Mouse (Mus musculus): ENCODE results near the gene Hebp2. TPM values are rescaled to one million over a fixed set of nuclear protein-coding genes. Genes with fewer than 3 reads are reported as not detected.

Gene Hebp2
- total and polyA plus RNA-seq, 3 experiments = 0.08 TPM; not detected in 2

DNA sequence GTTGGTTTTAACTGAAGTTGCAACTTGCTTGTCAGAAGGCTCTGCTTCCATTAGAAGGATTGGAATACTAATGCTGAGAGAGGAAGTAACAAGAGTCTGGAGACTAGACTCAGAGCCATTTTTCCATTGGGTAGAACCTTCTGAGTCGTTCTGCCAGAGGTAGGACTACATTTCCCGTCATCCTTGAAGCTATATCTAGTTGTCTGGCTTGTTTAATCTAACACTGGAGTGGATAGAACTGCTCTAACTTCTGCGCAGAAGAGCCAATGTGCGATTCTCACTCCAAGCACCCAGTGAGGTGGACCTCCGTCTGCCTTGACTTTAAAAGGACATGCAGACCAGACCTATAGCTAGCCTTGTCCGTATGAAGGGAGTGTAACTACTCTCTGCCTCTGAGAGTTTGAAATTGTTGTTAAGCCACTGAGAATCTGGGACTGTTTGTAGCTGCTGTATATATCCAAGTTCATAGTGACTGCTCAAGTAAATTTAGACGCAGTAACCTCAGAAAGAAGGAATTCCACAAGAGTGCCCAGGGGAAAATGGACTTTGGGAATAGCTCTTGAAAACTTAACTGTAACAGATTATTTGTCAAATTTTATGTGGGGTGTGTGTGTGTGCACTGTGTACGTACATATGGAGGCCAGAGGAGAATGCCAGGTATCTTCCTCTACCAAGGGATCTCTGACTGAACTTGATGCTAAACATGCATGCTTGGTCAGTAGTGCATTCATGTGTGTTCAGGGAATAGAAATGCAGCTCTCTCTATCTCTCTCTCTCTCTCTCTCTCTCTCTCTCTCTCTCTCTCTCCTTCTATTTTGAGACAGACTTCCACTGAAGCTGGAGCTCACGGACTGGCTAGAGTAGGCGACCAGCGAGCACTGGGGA lies 52.6 kb downstream of the Hebp2 start:
- Histone ChIP-seq H3K27ac (ENCODE audit: insufficient read depth, low read depth) (no peak overlapping the region), H3K9me3 (replicated peaks; ENCODE audit: low read length) (no peaks in the 10 kb centered on the region), H3K4me3 (replicated peaks in 1 of 3; ENCODE audit: low read depth in 2 of 3, low read length in 2 of 3, poor library complexity in 1 of 3) (no peak overlapping the region), H3K9ac (ENCODE audit: insufficient read depth, low read depth) (no peak overlapping the region), H3K36me3 (replicated peaks in 1 of 2; ENCODE audit: control insufficient read depth in 1 of 2, insufficient read depth in 1 of 2, low read length in 1 of 2) (no peaks in the 10 kb centered on the region), H3K79me2 (replicated peaks; ENCODE audit: control insufficient read depth, extremely low read depth, insufficient read depth, poor library complexity, severe bottlenecking) (no peaks in the 10 kb centered on the region), H3K4me1 (ENCODE audit: control insufficient read depth in 1 of 2, insufficient read depth in 2 of 2) (peaks cover 0 to 2% of the 10 kb centered on the region in 2 experiments; a peak in 1 of 4 replicates), H3K27me3 (replicated peaks) (no peaks in the 10 kb centered on the region), H3K4me2 (ENCODE audit: insufficient read depth, low read depth, poor library complexity, severe bottlenecking) (no peak overlapping the region)
- dilution Hi-C loops (cut with MboI; ENCODE audit: extremely low pct_ligation_motif_present, extremely low pct_unique_long_range_greater_than_20kb, low sequenced_read_pairs) (no loop called here), in situ Hi-C loops (cut with MboI; ENCODE audit: low pct_ligation_motif_present, low pct_unique_long_range_greater_than_20kb, low sequenced_read_pairs) (no loop called here)
- DNase-seq (ENCODE audit: extremely low read depth) = no peak
- no peak for TF ChIP-seq JUND (conservative IDR thresholded peaks at IDR 0.05; ENCODE audit: low read depth, low read length)
- TF ChIP-seq RAD21 (IDR thresholded peaks at IDR 0.05; ENCODE audit: low read depth, low read length) = no peak
- no peak for TF ChIP-seq ZC3H11A (IDR thresholded peaks at IDR 0.05; ENCODE audit: low read depth, low read length)
- no peak for TF ChIP-seq IRF4 (IDR thresholded peaks at IDR 0.05; ENCODE audit: low read depth, low read length)
- TF ChIP-seq E2F4 (IDR thresholded peaks at IDR 0.05; ENCODE audit: insufficient replicate concordance, low read depth, low read length) = no peak
- TF ChIP-seq HCFC1 (IDR thresholded peaks at IDR 0.05; ENCODE audit: low read depth, low read length) = no peak
- TF ChIP-seq MAZ (IDR thresholded peaks at IDR 0.05; ENCODE audit: low read depth, low read length) = no peak
- TF ChIP-seq NRF1 (IDR thresholded peaks at IDR 0.05; ENCODE audit: low read depth, low read length) = no peak
- TF ChIP-seq EP300 (IDR thresholded peaks at IDR 0.05; ENCODE audit: low read length) = no peak
- TF ChIP-seq NELFE (IDR thresholded peaks at IDR 0.05; ENCODE audit: low read depth, low read length) = no peak
- TF ChIP-seq MAFK (IDR thresholded peaks at IDR 0.05; ENCODE audit: insufficient replicate concordance, low read length) = no peak
- TF ChIP-seq GABPA (IDR thresholded peaks at IDR 0.05; ENCODE audit: insufficient replicate concordance, low read depth, low read length) = no peak

DNA sequence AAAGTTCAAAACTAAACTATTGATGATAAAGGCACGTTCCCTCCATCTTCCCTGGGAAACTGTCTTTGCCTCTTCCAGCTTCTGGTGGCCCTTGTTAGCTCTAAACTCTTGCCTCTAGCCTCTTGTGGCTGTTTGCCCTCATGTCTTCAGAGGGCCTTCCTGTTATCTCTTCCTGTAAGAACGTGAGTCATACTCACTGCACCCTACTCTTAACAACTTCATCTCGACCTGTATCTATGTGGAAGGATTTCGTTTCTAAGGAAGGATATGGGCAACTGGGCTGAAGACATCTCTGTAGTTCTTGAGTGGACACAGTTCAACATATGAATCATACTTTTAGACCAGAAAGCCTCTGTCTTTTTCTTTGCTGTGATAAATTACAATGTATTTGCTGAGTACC lies 53.9 kb downstream of the Hebp2 start:
- no peak overlapping the region for H3K9ac ChIP-seq (ENCODE audit: insufficient read depth, low read depth)
- no peak for DNase-seq (ENCODE audit: extremely low read depth)
- in situ Hi-C loops (cut with MboI; ENCODE audit: low pct_ligation_motif_present, low pct_unique_long_range_greater_than_20kb, low sequenced_read_pairs) = no loop called here
- no peaks in the 10 kb centered on the region for H3K9me3 ChIP-seq (replicated peaks; ENCODE audit: low read length)
- no peaks in the 10 kb centered on the region for H3K27me3 ChIP-seq (replicated peaks)
- H3K27ac ChIP-seq (ENCODE audit: insufficient read depth, low read depth) = no peak overlapping the region
- H3K4me3 ChIP-seq (replicated peaks in 1 of 3; ENCODE audit: low read depth in 2 of 3, low read length in 2 of 3, poor library complexity in 1 of 3) = no peak overlapping the region
- no peaks in the 10 kb centered on the region for H3K79me2 ChIP-seq (replicated peaks; ENCODE audit: control insufficient read depth, extremely low read depth, insufficient read depth, poor library complexity, severe bottlenecking)
- H3K4me2 ChIP-seq (ENCODE audit: insufficient read depth, low read depth, poor library complexity, severe bottlenecking) = no peak overlapping the region
- dilution Hi-C loops (cut with MboI; ENCODE audit: extremely low pct_ligation_motif_present, extremely low pct_unique_long_range_greater_than_20kb, low sequenced_read_pairs) = no loop called here
- H3K4me1 ChIP-seq (ENCODE audit: control insufficient read depth in 1 of 2, insufficient read depth in 2 of 2) = peaks cover 0 to 2% of the 10 kb centered on the region in 2 experiments; a peak in 1 of 4 replicates
- no peak for TF ChIP-seq SMC3 (IDR thresholded peaks at IDR 0.05; ENCODE audit: low read depth, low read length)
- no peak for TF ChIP-seq MXI1 (IDR thresholded peaks at IDR 0.05; ENCODE audit: low read depth, low read length)
- no peak for TF ChIP-seq MEF2A (IDR thresholded peaks at IDR 0.05; ENCODE audit: borderline replicate concordance, low read depth, low read length)
- no peak for TF ChIP-seq ZC3H11A (IDR thresholded peaks at IDR 0.05; ENCODE audit: low read depth, low read length)
- H3K36me3 ChIP-seq (replicated peaks in 1 of 2; ENCODE audit: control insufficient read depth in 1 of 2, insufficient read depth in 1 of 2, low read length in 1 of 2) = no peaks in the 10 kb centered on the region
